Mouse (Mus musculus): ENCODE measurements around the gene Ankrd42. TPM values are rescaled to one million over a fixed set of nuclear protein-coding genes. Genes with fewer than 3 reads are reported as not detected.
A peak's percentile ranks its signal among the peaks of the same experiment; 100 is the strongest.

The Ankrd42 gene
- polyA plus RNA-seq, 2 experiments, result 3.4 to 4.8 TPM

DNA sequence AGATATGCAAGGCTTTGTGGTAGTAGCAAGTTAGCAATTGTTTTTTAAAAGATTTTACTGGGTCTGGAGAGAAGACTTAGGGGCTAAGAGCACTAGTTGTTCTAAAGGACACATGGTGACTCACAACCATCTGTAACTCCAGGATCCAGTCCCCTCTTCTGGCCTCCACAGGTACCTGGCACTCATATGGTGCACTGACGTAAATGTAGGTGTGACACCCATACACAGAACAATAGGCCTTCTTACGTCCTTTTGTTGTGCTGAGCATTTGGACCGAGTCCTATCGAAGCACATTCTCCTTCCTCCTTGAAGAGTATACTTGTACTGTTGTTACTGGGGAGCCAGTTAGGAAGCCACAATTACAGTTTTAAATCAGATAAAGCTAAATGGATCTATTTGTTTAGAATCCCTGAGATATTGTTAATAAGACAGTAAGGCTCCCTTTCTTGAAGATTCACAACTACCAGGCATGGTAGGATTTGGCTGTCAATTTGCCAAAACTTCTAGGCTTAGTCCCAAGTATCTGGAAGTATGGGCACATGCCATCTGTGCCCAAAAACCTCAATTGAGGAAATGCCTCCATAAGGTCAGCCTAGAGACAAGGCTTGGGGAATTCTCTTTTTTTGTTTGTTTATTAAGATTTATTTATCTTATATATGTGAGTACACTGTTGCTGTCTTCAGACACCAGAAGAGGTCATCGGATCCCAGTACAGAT lies 56.3 kb downstream of the Ankrd42 start:
- no peak for TF ChIP-seq POLR2A (IDR thresholded peaks at IDR 0.05; ENCODE audit: borderline replicate concordance, extremely low read depth, insufficient read depth, insufficient read length)
- WGBS, result 91% methylated on average over 5 of the region's 5 CpGs

DNA sequence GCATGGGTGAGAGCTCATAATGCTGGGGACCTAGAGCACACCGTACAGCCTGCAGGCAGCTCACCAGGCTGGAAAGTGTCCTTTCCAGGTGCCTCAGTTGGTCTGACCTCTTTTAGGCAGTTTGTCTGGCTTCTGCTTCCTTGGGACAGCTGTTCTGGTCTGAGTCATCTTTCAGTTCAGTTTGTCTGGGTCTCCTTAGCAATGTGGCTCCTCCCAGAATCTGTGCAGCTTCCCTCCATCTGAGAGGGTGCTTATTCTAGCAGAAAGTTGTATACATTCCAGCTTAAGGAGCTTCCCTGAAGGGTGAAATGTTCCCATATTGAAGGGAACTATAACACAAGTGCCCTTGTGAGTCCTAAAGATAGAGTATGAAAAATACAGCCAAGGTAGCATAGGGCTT lies 70.2 kb downstream of the Ankrd42 start:
- Histone ChIP-seq H3K4me3 (replicated peaks; ENCODE audit: low read length) (no peak overlapping the region), H3K4me1 (ENCODE audit: control insufficient read depth, insufficient read depth, low read length) (peaks cover 7% of the 10 kb centered on the region), H3K36me3 (ENCODE audit: control insufficient read depth, insufficient read depth, low read length) (peaks cover 12% of the 10 kb centered on the region; the same call in 1 of the 2 replicates), H3K4me2 (replicated peaks; ENCODE audit: low read depth, low read length, severe bottlenecking) (no peak overlapping the region), H3K9ac (ENCODE audit: low read depth, low read length, severe bottlenecking) (no peak overlapping the region), H3K27me3 (ENCODE audit: control insufficient read depth, insufficient read depth, low read length) (no peaks in the 10 kb centered on the region), H3K27ac (replicated peaks; ENCODE audit: low read depth, low read length) (no peak overlapping the region), H3K9me3 (ENCODE audit: control insufficient read depth, low read length) (no peaks in the 10 kb centered on the region)
- WGBS, result 40% methylated on average over 1 of the region's 1 CpGs
- ATAC-seq (ENCODE audit: low FRiP score, low read depth), result no peak
- DNase-seq (ENCODE audit: low spot score), result no peak
- TF ChIP-seq POLR2A (IDR thresholded peaks at IDR 0.05; ENCODE audit: borderline replicate concordance, extremely low read depth, insufficient read depth, insufficient read length), result no peak

More for the DNA sequence above, 56.3 kb downstream of the Ankrd42 start:
- peaks cover 30% of the 10 kb centered on the region for H3K36me3 ChIP-seq (ENCODE audit: control insufficient read depth, insufficient read depth, low read length)
- no peaks in the 10 kb centered on the region for H3K4me1 ChIP-seq (ENCODE audit: control insufficient read depth, insufficient read depth, low read length)
- DNase-seq (ENCODE audit: low spot score), result no peak
- no peaks in the 10 kb centered on the region for H3K27me3 ChIP-seq (ENCODE audit: control insufficient read depth, insufficient read depth, low read length)
- H3K27ac ChIP-seq (replicated peaks; ENCODE audit: low read depth, low read length), result no peak overlapping the region
- no peaks in the 10 kb centered on the region for H3K9me3 ChIP-seq (ENCODE audit: control insufficient read depth, low read length)
- H3K4me3 ChIP-seq (replicated peaks; ENCODE audit: low read length), result no peak overlapping the region
- no peak for ATAC-seq (ENCODE audit: low FRiP score, low read depth)
- no peak overlapping the region for H3K9ac ChIP-seq (ENCODE audit: low read depth, low read length, severe bottlenecking)
- no peak overlapping the region for H3K4me2 ChIP-seq (replicated peaks; ENCODE audit: low read depth, low read length, severe bottlenecking)

DNA sequence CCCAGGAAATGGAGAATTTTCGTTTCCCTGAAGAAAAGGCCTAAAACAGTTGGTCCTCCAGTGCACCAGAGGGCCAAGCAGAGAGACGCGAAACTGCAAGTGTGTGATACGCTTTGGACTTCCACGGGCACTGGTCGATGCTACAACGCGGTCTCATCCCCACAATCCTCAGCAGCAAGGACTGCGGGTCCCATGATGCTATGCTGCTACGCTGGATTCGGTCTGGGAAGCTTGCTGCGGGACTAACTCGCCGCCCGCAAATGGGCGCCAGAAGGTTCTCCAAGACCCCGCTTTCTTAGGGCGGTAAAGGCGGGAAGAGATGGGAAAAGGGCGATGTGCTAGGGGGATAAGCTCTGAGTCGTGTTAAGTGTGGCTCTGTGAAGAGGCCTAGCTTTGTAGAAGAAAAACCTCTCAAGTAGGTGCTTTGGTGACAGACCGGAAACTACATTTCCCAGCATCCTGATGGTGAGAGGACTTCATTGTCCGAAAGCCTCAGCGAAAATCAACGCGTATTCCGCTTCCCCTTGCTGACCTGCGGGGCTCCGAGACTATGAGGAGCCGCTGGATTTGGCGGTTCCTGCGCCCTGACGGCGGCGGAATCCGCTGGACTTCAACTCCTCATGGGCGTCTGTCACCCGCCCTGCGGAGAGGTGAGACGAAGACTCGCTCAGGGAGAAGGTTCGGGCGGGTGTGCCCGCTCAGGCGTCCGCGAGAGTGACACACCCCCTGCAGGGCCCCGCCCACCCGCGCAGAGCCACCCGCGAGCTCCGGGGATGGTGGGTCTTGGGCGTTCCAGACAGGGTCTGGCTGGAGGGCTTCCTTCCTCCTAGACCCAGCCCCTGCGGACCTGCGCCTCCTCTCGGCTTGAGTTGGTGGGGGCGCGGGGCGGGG lies 75.7 kb downstream of the Ankrd42 start, which contains the start of gene Ccdc90b:
TSS of gene Ccdc90b (plus strand) at position 164 of the 891 bp plus-strand sequence.
- H3K9me3 ChIP-seq (ENCODE audit: control insufficient read depth, low read length), result no peaks in the 10 kb centered on the region
- H3K27ac ChIP-seq (replicated peaks; ENCODE audit: low read depth, low read length), result peak within 1 kb of the TSS; percentile 95
- WGBS, result under 1% methylated on average over 57 of the region's 60 CpGs
- H3K9ac ChIP-seq (ENCODE audit: low read depth, low read length, severe bottlenecking), result peak within 1 kb of the TSS; percentile 76
- peak within 1 kb of the TSS; percentile 77 for H3K4me3 ChIP-seq (replicated peaks; ENCODE audit: low read length)
- H3K4me1 ChIP-seq (ENCODE audit: control insufficient read depth, insufficient read depth, low read length), result peaks cover 7% of the 10 kb centered on the region
- peaks cover 6% of the 10 kb centered on the region; the same call in 1 of the 2 replicates for H3K36me3 ChIP-seq (ENCODE audit: control insufficient read depth, insufficient read depth, low read length)
- no peaks in the 10 kb centered on the region for H3K27me3 ChIP-seq (ENCODE audit: control insufficient read depth, insufficient read depth, low read length)
- DNase-seq (ENCODE audit: low spot score) (peak; percentile 98), ATAC-seq (ENCODE audit: low FRiP score, low read depth) (peak; percentile 98)
- peak; percentile 90; the same call in 1 of the 2 replicates for TF ChIP-seq POLR2A (IDR thresholded peaks at IDR 0.05; ENCODE audit: borderline replicate concordance, extremely low read depth, insufficient read depth, insufficient read length)
- H3K4me2 ChIP-seq (replicated peaks; ENCODE audit: low read depth, low read length, severe bottlenecking), result peak within 1 kb of the TSS; percentile 65

DNA sequence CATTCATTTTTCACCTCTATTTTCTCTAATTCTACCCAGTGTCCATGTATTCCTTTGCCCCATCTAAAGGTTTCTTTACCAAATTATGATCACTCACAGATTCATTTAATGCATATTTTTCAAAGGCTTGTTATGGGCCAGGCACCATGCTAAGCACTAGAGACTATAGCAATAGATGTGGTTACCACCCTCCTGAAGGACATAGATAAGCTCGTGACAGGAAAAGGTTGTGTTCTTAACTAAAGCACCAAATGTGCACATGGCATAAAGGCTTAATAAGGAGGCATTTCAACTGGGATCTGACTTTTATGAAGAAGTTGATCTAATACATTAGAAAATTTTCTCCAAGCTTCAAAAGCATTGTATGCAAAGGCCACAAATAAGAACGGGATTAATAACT lies 78.2 kb downstream of the Ankrd42 start:
- no peak for TF ChIP-seq POLR2A (IDR thresholded peaks at IDR 0.05; ENCODE audit: borderline replicate concordance, extremely low read depth, insufficient read depth, insufficient read length)
- no peak for ATAC-seq (ENCODE audit: low FRiP score, low read depth)

DNA sequence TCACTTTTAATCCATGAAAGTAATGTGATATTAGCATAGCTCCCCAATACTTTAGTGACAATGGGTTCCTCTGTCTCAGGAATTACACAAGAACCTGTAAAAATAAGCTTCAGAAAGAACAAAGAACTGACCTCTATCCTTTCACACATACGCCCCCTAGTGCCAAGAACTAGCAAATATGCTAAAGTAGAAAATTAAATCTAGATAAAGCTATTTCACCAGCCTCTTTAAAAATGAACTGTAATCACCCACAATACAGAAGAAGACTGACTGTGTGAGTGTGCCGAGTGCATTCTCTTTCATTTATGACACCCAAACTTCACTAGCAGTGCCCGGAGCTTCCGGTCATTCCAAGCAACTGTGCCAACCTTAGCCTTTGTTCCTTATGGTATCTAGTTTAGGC lies 86.0 kb downstream of the Ankrd42 start:
- Histone ChIP-seq H3K27me3 (ENCODE audit: control insufficient read depth, insufficient read depth, low read length) (no peaks in the 10 kb centered on the region), H3K9me3 (ENCODE audit: control insufficient read depth, low read length) (no peaks in the 10 kb centered on the region), H3K36me3 (ENCODE audit: control insufficient read depth, insufficient read depth, low read length) (no peaks in the 10 kb centered on the region), H3K4me3 (replicated peaks; ENCODE audit: low read length) (no peak overlapping the region), H3K4me2 (replicated peaks; ENCODE audit: low read depth, low read length, severe bottlenecking) (no peak overlapping the region), H3K27ac (replicated peaks; ENCODE audit: low read depth, low read length) (no peak overlapping the region), H3K9ac (ENCODE audit: low read depth, low read length, severe bottlenecking) (no peak overlapping the region), H3K4me1 (ENCODE audit: control insufficient read depth, insufficient read depth, low read length) (no peaks in the 10 kb centered on the region)
- no peak for TF ChIP-seq POLR2A (IDR thresholded peaks at IDR 0.05; ENCODE audit: borderline replicate concordance, extremely low read depth, insufficient read depth, insufficient read length)
- DNase-seq (ENCODE audit: low spot score) (peak; percentile 76), ATAC-seq (ENCODE audit: low FRiP score, low read depth) (peak; percentile 57; the same call in 1 of the 2 replicates)
- 59% methylated on average over 4 of the region's 4 CpGs for WGBS

More for the DNA sequence above, 78.2 kb downstream of the Ankrd42 start:
- Histone ChIP-seq H3K9me3 (ENCODE audit: control insufficient read depth, low read length) (no peaks in the 10 kb centered on the region), H3K27ac (replicated peaks; ENCODE audit: low read depth, low read length) (no peak overlapping the region), H3K4me3 (replicated peaks; ENCODE audit: low read length) (no peak overlapping the region), H3K27me3 (ENCODE audit: control insufficient read depth, insufficient read depth, low read length) (no peaks in the 10 kb centered on the region), H3K4me1 (ENCODE audit: control insufficient read depth, insufficient read depth, low read length) (peaks cover 7% of the 10 kb centered on the region), H3K36me3 (ENCODE audit: control insufficient read depth, insufficient read depth, low read length) (no peaks in the 10 kb centered on the region), H3K9ac (ENCODE audit: low read depth, low read length, severe bottlenecking) (no peak overlapping the region), H3K4me2 (replicated peaks; ENCODE audit: low read depth, low read length, severe bottlenecking) (no peak overlapping the region)
- DNase-seq (ENCODE audit: low spot score), result no peak
- WGBS, result 93% methylated on average over 2 of the region's 2 CpGs
